Comparison of ENCODE assay signal across 8 mouse cellular contexts in genomic region chr10:63386444-63386843, GRCm38 (mm10). TPM values are rescaled to one million over a fixed set of nuclear protein-coding genes. Genes with fewer than 3 reads are reported as not detected.
DNase-seq lines count a peak whose midpoint lies in the region; ATAC-seq and TF ChIP-seq lines count a peak whose summit lies in the region.

No protein-coding gene starts in this region.

- H3K9me3 ChIP-seq in embryonic facial prominence, embryonic 14.5 days (ENCODE audit: control insufficient read depth, low read length): no peaks in the 10 kb centered on the region
- no peaks in the 10 kb centered on the region for H3K9me3 ChIP-seq in limb, embryonic 13.5 days
- no peaks in the 10 kb centered on the region for H3K9me3 ChIP-seq in midbrain, embryonic 15.5 days

- TF ChIP-seq POLR2A in bone marrow, adult 2 months (IDR thresholded peaks at IDR 0.05; ENCODE audit: borderline replicate concordance, control insufficient read depth, low read depth, low read length): peak; percentile 83; the same call in 1 of the 2 replicates

- H3K4me2 ChIP-seq in embryonic facial prominence, embryonic 14.5 days (ENCODE audit: low read depth, low read length): peak overlapping the region; percentile 71
- H3K4me2 ChIP-seq in limb, embryonic 13.5 days (replicated peaks): peak overlapping the region; percentile 73
- H3K4me2 ChIP-seq in midbrain, embryonic 15.5 days: peak overlapping the region; percentile 70

- peak; percentile 74 for ATAC-seq in embryonic facial prominence, embryonic 14.5 days (ENCODE audit: low read depth)
- peak; percentile 81 for ATAC-seq in limb, embryonic 13.5 days (ENCODE audit: low FRiP score, low read depth)
- ATAC-seq in midbrain, embryonic 15.5 days (replicated peaks): peak; percentile 75

- H3K27me3 ChIP-seq in embryonic facial prominence, embryonic 14.5 days (replicated peaks; ENCODE audit: control insufficient read depth, insufficient read depth, low read length): 0 out of 2 replicates have a peak, but pooled peaks cover 4% of the 10 kb centered on the region
- H3K27me3 ChIP-seq in limb, embryonic 13.5 days: no peaks in the 10 kb centered on the region
- no peaks in the 10 kb centered on the region for H3K27me3 ChIP-seq in midbrain, embryonic 15.5 days (replicated peaks)

- WGBS in bone marrow, adult 2 months: under 1% methylated on average over 19 of the region's 19 CpGs
- WGBS in embryonic facial prominence, embryonic 14.5 days: under 1% methylated on average over 19 of the region's 19 CpGs
- WGBS in limb, embryonic 13.5 days: under 1% methylated on average over 19 of the region's 19 CpGs
- WGBS in midbrain, embryonic 15.5 days: 0% methylated on average over 19 of the region's 19 CpGs

- DNase-seq in 416B (ENCODE audit: low read depth): peak; percentile 93
- peak; percentile 96 for DNase-seq in embryonic facial prominence, embryonic 14.5 days (ENCODE audit: low spot score)
- DNase-seq in heart, adult 8-10 months (ENCODE audit: low spot score): peak; percentile 79
- peak; percentile 91 for DNase-seq in kidney, adult 9 months
- DNase-seq in spleen, adult 18-20 months: peak; percentile 58 to 62

- no peaks in the 10 kb centered on the region; the same call in 1 of the 2 replicates for H3K4me1 ChIP-seq in bone marrow, adult 2 months (ENCODE audit: control insufficient read depth, insufficient read depth, low read length)
- H3K4me1 ChIP-seq in embryonic facial prominence, embryonic 14.5 days (ENCODE audit: control insufficient read depth, insufficient read depth, low read length): peaks cover 5% of the 10 kb centered on the region; the same call in 1 of the 2 replicates
- peaks cover 5% of the 10 kb centered on the region for H3K4me1 ChIP-seq in limb, embryonic 13.5 days
- peaks cover 12% of the 10 kb centered on the region for H3K4me1 ChIP-seq in midbrain, embryonic 15.5 days

- no peak for TF ChIP-seq CTCF in bone marrow, adult 2 months (IDR thresholded peaks at IDR 0.05; ENCODE audit: control insufficient read depth, insufficient read depth, low read length)

- H3K9ac ChIP-seq in embryonic facial prominence, embryonic 14.5 days (ENCODE audit: low read depth, low read length): peak overlapping the region; percentile 70
- H3K9ac ChIP-seq in limb, embryonic 13.5 days: peak overlapping the region; percentile 67
- H3K9ac ChIP-seq in midbrain, embryonic 15.5 days: peak overlapping the region; percentile 62

- H3K4me3 ChIP-seq in bone marrow, adult 2 months (replicated peaks; ENCODE audit: control insufficient read depth, low read depth, low read length): peak overlapping the region; percentile 69
- H3K4me3 ChIP-seq in embryonic facial prominence, embryonic 14.5 days (ENCODE audit: low read depth, low read length): peak overlapping the region; percentile 58
- peak overlapping the region; percentile 66 for H3K4me3 ChIP-seq in limb, embryonic 13.5 days
- H3K4me3 ChIP-seq in midbrain, embryonic 15.5 days: peak overlapping the region; percentile 67

- no peak overlapping the region for H3K27ac ChIP-seq in bone marrow, adult 2 months (ENCODE audit: control insufficient read depth, insufficient read depth, low read depth, low read length, poor library complexity)
- H3K27ac ChIP-seq in embryonic facial prominence, embryonic 14.5 days (replicated peaks; ENCODE audit: low read depth, low read length): peak overlapping the region; percentile 44
- H3K27ac ChIP-seq in limb, embryonic 13.5 days: no peak overlapping the region
- peak overlapping the region; percentile 69 for H3K27ac ChIP-seq in midbrain, embryonic 15.5 days

- H3K36me3 ChIP-seq in embryonic facial prominence, embryonic 14.5 days (ENCODE audit: control insufficient read depth, insufficient read depth, low read length): no peaks in the 10 kb centered on the region
- no peaks in the 10 kb centered on the region for H3K36me3 ChIP-seq in limb, embryonic 13.5 days
- no peaks in the 10 kb centered on the region for H3K36me3 ChIP-seq in midbrain, embryonic 15.5 days (replicated peaks)

RNA-seq across cellular contexts. Expression of gene Dnajc12, which starts 4.2 kb away (rescaled TPM):
- polyA plus RNA-seq in bone marrow, adult 2 months (2011; ENCODE audit: insufficient read depth, insufficient read length, low replicate concordance, missing spikeins): 0.97 and 1.9 TPM in 2 replicates
- 8.3 and 10.1 TPM in 2 replicates for polyA plus RNA-seq in embryonic facial prominence, embryonic 14.5 days (2014; fragmentation: Nextera tagmentation; extraction: Ambion mirVana)
- total RNA-seq in heart, adult 8-10 months (2022): 10 to 100 TPM; 14.6 to 19.2 (median 19.0) TPM
- polyA plus RNA-seq in limb, embryonic 13.5 days (2015; fragmentation: Nextera tagmentation; extraction: Ambion mirVana): 12.0 and 12.8 TPM in 2 replicates
- 18.0 and 20.3 TPM in 2 replicates for polyA plus RNA-seq in midbrain, embryonic 15.5 days (2015; fragmentation: Nextera tagmentation; extraction: Ambion mirVana)

RNA-seq across cellular contexts. Expression of gene Sirt1, which starts 4.9 kb away (rescaled TPM):
- polyA plus RNA-seq in bone marrow, adult 2 months (2011; ENCODE audit: insufficient read depth, insufficient read length, low replicate concordance, missing spikeins): 11.9 and 19.4 TPM in 2 replicates
- 6.8 and 7.5 TPM in 2 replicates for polyA plus RNA-seq in embryonic facial prominence, embryonic 14.5 days (2014; fragmentation: Nextera tagmentation; extraction: Ambion mirVana)
- 10 to 100 TPM in 2 of 4 experiments, 1 to 10 TPM in 2; 9.3 to 12.3 (median 10.7) TPM for total RNA-seq in heart, adult 8-10 months (2022)
- polyA plus RNA-seq in limb, embryonic 13.5 days (2015; fragmentation: Nextera tagmentation; extraction: Ambion mirVana): 6.5 and 7.3 TPM in 2 replicates
- polyA plus RNA-seq in midbrain, embryonic 15.5 days (2015; fragmentation: Nextera tagmentation; extraction: Ambion mirVana): 5.7 and 6.1 TPM in 2 replicates

RNA-seq across cellular contexts. Expression of gene Gm7075, which starts 35.1 kb away (rescaled TPM):
- polyA plus RNA-seq in bone marrow, adult 2 months (2011; ENCODE audit: insufficient read depth, insufficient read length, low replicate concordance, missing spikeins): not detected in 2 replicates
- polyA plus RNA-seq in embryonic facial prominence, embryonic 14.5 days (2014; fragmentation: Nextera tagmentation; extraction: Ambion mirVana): not detected in 2 replicates
- not detected for total RNA-seq in heart, adult 8-10 months (2022)
- polyA plus RNA-seq in limb, embryonic 13.5 days (2015; fragmentation: Nextera tagmentation; extraction: Ambion mirVana): not detected in 2 replicates
- not detected in 2 replicates for polyA plus RNA-seq in midbrain, embryonic 15.5 days (2015; fragmentation: Nextera tagmentation; extraction: Ambion mirVana)

RNA-seq across cellular contexts. Expression of gene Ctnna3, which starts 43.5 kb away (rescaled TPM):
- 1.2 TPM in 1 of 2 replicates, not detected in the other for polyA plus RNA-seq in bone marrow, adult 2 months (2011; ENCODE audit: insufficient read depth, insufficient read length, low replicate concordance, missing spikeins)
- 1.6 and 1.8 TPM in 2 replicates for polyA plus RNA-seq in embryonic facial prominence, embryonic 14.5 days (2014; fragmentation: Nextera tagmentation; extraction: Ambion mirVana)
- total RNA-seq in heart, adult 8-10 months (2022): 10 to 100 TPM; 52.0 to 66.8 (median 54.9) TPM
- polyA plus RNA-seq in limb, embryonic 13.5 days (2015; fragmentation: Nextera tagmentation; extraction: Ambion mirVana): 0.75 and 1.0 TPM in 2 replicates
- polyA plus RNA-seq in midbrain, embryonic 15.5 days (2015; fragmentation: Nextera tagmentation; extraction: Ambion mirVana): 0.61 and 0.80 TPM in 2 replicates

Comparison
In these comparisons a context has a peak if more than half of its experiments do, and no peak if none do; other contexts are left out.
1. H3K27ac ChIP-seq: peak in embryonic facial prominence, embryonic 14.5 days (single experiment) and midbrain, embryonic 15.5 days (single experiment); none in bone marrow, adult 2 months (single experiment) and limb, embryonic 13.5 days (single experiment).
2. Peak in every context shown above with its lines, with median percentiles within 50 percentile points of each other: DNase-seq, H3K4me3 ChIP-seq, ATAC-seq, H3K4me2 ChIP-seq and H3K9ac ChIP-seq.